Mouse (Mus musculus) ES-Bruce4 (cell line): Measurements from ENCODE around the gene Olfr552.

Experiments used
- CTCF ChIP-seq: IDR thresholded peaks from one replicate; pipeline ENCODE4 v1.8.1; 2011; ENCODE audit warnings: low read depth, low read length
- EP300 ChIP-seq: IDR thresholded peaks from 2 replicates; pipeline ENCODE4 v1.6.1; 2011; ENCODE audit warnings: low read depth, low read length; ENCODE audit not compliant: insufficient read depth
- POLR2A ChIP-seq: IDR thresholded peaks from one replicate; pipeline ENCODE4 v1.8.1; 2011; ENCODE audit warnings: low read length; ENCODE audit not compliant: insufficient read depth

DNA sequence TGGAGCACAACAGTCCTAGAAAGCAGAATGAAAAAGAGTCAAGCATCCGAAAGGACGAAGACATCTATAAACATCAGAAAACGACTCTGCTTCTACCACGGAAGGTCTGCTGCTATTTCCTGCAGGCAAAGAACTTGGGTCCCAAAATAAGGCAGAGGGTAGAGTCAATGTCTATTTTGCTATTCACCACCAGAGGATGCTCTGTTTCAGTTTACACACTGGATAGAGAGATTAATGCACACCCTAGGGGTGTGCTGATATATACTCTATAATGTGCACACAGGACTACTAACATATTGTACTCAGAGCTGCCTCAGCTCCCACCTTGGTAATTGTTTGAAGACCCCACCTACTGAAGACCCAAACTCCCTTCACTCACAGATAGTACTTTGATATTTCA, 31.4 kb upstream of the Olfr552 start:
- TF ChIP-seq EP300, result no peak
- no peak for TF ChIP-seq CTCF
- no peak for TF ChIP-seq POLR2A
